Mouse (Mus musculus): Measurements from ENCODE around the gene G0s2. TPM values are rescaled to one million over a fixed set of nuclear protein-coding genes. Genes with fewer than 3 reads are reported as not detected.

The G0s2 gene
- total RNA-seq, 1 experiment from 2014 or later, result 151 TPM

GRCm38 (mm10) chr1:193227537-193227936 lies 45.5 kb downstream of the G0s2 start:
- ATAC-seq (replicated peaks; ENCODE audit: insufficient number of reproducible peaks, low FRiP score, low TSS enrichment, poor library complexity, severe bottlenecking), result no peak

- ATAC-seq (replicated peaks; ENCODE audit: insufficient number of reproducible peaks, low FRiP score, low TSS enrichment, poor library complexity, severe bottlenecking), result no peak
Measured at GRCm38 (mm10) chr1:193226724-193227522, 46.1 kb downstream of the G0s2 start.

GRCm38 (mm10) chr1:193226114-193226513 lies 46.9 kb downstream of the G0s2 start:
- ATAC-seq (replicated peaks; ENCODE audit: insufficient number of reproducible peaks, low FRiP score, low TSS enrichment, poor library complexity, severe bottlenecking), result no peak

GRCm38 (mm10) chr1:193225531-193225930 lies 47.5 kb downstream of the G0s2 start:
- no peak for ATAC-seq (replicated peaks; ENCODE audit: insufficient number of reproducible peaks, low FRiP score, low TSS enrichment, poor library complexity, severe bottlenecking)

Other genes with a start within 250 kb of the G0s2 start
- not detected in 3 replicates for gene Syt14, start 237.4 kb downstream of the G0s2 start, total RNA-seq (2017)
- 19.6 to 30.8 TPM (median 24.0 TPM) in 3 replicates for gene Diexf, start 142.9 kb downstream of the G0s2 start, total RNA-seq (2017)
- 0.29 TPM in 1 of 3 replicates, not detected in the others for gene Irf6, start 120.1 kb downstream of the G0s2 start, total RNA-seq (2017)
- gene A130010J15Rik, start 105.2 kb downstream of the G0s2 start, total RNA-seq (2017), result 6.1 to 15.4 TPM (median 10.2 TPM) in 3 replicates
- gene Traf3ip3, start 71.5 kb downstream of the G0s2 start, total RNA-seq (2017), result 198 to 292 TPM (median 228 TPM) in 3 replicates
- 2.9 to 28.1 TPM (median 5.6 TPM) in 3 replicates for gene Lamb3, start 65.5 kb downstream of the G0s2 start, total RNA-seq (2017)
- 101 to 156 TPM (median 112 TPM) in 3 replicates for gene Hsd11b1, start 9.1 kb downstream of the G0s2 start, total RNA-seq (2017)
- not detected in 3 replicates for gene Camk1g, start 97.1 kb upstream of the G0s2 start, total RNA-seq (2017)